Mouse (Mus musculus) heart, adult 2 months (tissue): ENCODE results near the gene Tnfaip6.
"Not testable (repeated sequence)": the region's sequence is repeated elsewhere in the genome, so short reads cannot be mapped to it uniquely, and the experiment has no call there.

Experiments
- CTCF ChIP-seq: fragments of 200-600 bp; IDR thresholded peaks from 2 replicates; pipeline ENCODE4 v1.8.1; 2022; ENCODE audit warnings: antibody characterized with exemption, mild to moderate bottlenecking, moderate library complexity
- POLR2A ChIP-seq: fragments of 200-500 bp; IDR thresholded peaks from 2 replicates; pipeline ENCODE4 v1.6.1; 2011; ENCODE audit warnings: mild to moderate bottlenecking, low read depth, low read length, control low read depth; ENCODE audit not compliant: insufficient read depth

DNA sequence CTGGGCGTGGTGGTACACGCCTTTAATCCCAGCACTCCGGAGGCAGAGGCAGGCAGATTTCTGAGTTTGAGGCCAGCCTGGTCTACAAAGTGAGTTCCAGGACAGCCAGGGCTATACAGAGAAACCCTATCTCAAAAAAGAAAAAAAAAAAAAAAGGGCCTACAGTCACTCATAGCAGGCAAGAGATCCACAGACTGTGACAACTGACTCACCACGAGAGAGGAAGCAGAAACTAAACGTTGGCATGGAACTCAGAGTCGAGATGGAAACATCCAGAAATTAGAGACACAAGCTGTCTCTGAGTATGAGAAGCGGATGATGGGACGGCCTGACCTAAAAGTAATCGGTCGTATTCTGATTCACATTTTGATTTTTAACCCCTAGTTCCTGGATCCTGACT lies 35.5 kb upstream of the Tnfaip6 start:
- not testable (repeated sequence) for TF ChIP-seq POLR2A, CTCF
